8 mouse cellular contexts compared by ENCODE assay signal in the genomic region with DNA sequence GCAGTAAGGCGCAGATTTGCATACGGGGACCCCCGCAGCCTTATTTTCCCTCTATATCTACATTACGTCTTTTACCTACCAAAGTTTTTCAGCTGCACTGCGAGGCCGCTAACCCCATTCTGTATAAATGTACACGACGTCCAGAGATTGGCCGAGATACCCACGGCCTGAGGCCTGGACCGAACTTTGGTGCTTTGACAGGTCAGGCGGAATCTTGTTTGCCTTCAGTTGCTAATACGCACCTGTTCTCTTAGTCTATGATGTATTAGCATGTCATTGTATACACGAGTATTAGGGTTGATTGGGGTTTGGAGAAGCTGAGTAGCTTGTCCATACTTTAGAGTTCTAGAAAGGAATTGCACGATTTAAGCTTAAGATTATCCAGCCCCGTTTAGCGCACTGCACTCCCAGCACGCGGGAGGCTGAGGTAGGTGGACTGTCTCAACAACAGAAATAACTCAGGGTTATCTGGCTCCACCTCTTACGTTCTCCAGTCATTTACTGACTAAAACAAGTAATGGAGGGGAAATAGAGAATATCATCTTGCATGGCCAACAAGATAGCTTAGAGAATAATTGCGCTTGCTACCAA. TPM values are rescaled to one million over a fixed set of nuclear protein-coding genes. Genes with fewer than 3 reads are reported as not detected.
DNase-seq lines count a peak whose midpoint lies in the region; ATAC-seq and TF ChIP-seq lines count a peak whose summit lies in the region.

No protein-coding gene starts in this region.

- WGBS in heart, embryonic 11.5 days (ENCODE audit: insufficient replicate concordance) = 7% methylated on average over 21 of the region's 21 CpGs
- 6% methylated on average over 21 of the region's 21 CpGs for WGBS in forebrain, embryonic 11.5 days
- WGBS in limb, embryonic 15.5 days = 7% methylated on average over 21 of the region's 21 CpGs
- WGBS in stomach, embryonic 15.5 days = 7% methylated on average over 21 of the region's 21 CpGs

- TF ChIP-seq POLR2A in ES-Bruce4 (IDR thresholded peaks at IDR 0.05; ENCODE audit: insufficient read depth, low read length) = no peak

- peak overlapping the region; percentile 77 for H3K9ac ChIP-seq in heart, embryonic 11.5 days (ENCODE audit: low read depth, low read length)
- peak overlapping the region; percentile 86 for H3K9ac ChIP-seq in ES-Bruce4 (ENCODE audit: low read depth, poor library complexity, severe bottlenecking)
- peak overlapping the region; percentile 62 for H3K9ac ChIP-seq in forebrain, embryonic 11.5 days (ENCODE audit: low read length)
- H3K9ac ChIP-seq in limb, embryonic 15.5 days = peak overlapping the region; percentile 63; the same call in 1 of the 2 replicates
- H3K9ac ChIP-seq in stomach, embryonic 15.5 days = peak overlapping the region; percentile 62

- TF ChIP-seq CTCF in ES-Bruce4 (IDR thresholded peaks at IDR 0.05; ENCODE audit: low read depth, low read length) = no peak

- peak overlapping the region; percentile 59 for H3K4me3 ChIP-seq in heart, embryonic 11.5 days (ENCODE audit: low read depth, low read length)
- H3K4me3 ChIP-seq in ES-Bruce4 (ENCODE audit: low read depth, low read length) = peak overlapping the region; percentile 90
- peak overlapping the region; percentile 68 for H3K4me3 ChIP-seq in forebrain, embryonic 11.5 days (ENCODE audit: low read depth, low read length)
- peak overlapping the region; percentile 65 for H3K4me3 ChIP-seq in limb, embryonic 15.5 days
- H3K4me3 ChIP-seq in stomach, embryonic 15.5 days (replicated peaks) = peak overlapping the region; percentile 81

- DNase-seq in heart, adult 8-10 months (ENCODE audit: low spot score) = no peak
- DNase-seq in forebrain, embryonic 11.5 days (ENCODE audit: low spot score) = no peak
- DNase-seq in spleen, adult 18-20 months = no peak
- no peak for DNase-seq in adrenal gland, adult 8-10 months

- 0 out of 2 replicates have a peak, but pooled peaks cover 3% of the 10 kb centered on the region for H3K9me3 ChIP-seq in heart, embryonic 11.5 days (replicated peaks; ENCODE audit: control insufficient read depth, low read length)
- H3K9me3 ChIP-seq in ES-Bruce4 (replicated peaks; ENCODE audit: control insufficient read depth, insufficient read depth, low read length, poor library complexity, severe bottlenecking) = no peaks in the 10 kb centered on the region; the same call in 1 of the 2 replicates
- H3K9me3 ChIP-seq in forebrain, embryonic 11.5 days (ENCODE audit: control insufficient read depth, low read length) = no peaks in the 10 kb centered on the region
- H3K9me3 ChIP-seq in limb, embryonic 15.5 days = no peaks in the 10 kb centered on the region
- no peaks in the 10 kb centered on the region for H3K9me3 ChIP-seq in stomach, embryonic 15.5 days

- H3K27ac ChIP-seq in heart, embryonic 11.5 days (ENCODE audit: low read depth, low read length) = peak overlapping the region; percentile 92
- H3K27ac ChIP-seq in ES-Bruce4 (ENCODE audit: insufficient read depth, low read length) = no peak overlapping the region
- no peak overlapping the region for H3K27ac ChIP-seq in forebrain, embryonic 11.5 days (ENCODE audit: low read depth, low read length)
- peak overlapping the region; percentile 93 for H3K27ac ChIP-seq in limb, embryonic 15.5 days
- H3K27ac ChIP-seq in stomach, embryonic 15.5 days = peak overlapping the region; percentile 98

- no peaks in the 10 kb centered on the region for H3K4me1 ChIP-seq in heart, embryonic 11.5 days (ENCODE audit: control insufficient read depth, insufficient read depth, low read length)
- H3K4me1 ChIP-seq in ES-Bruce4 (ENCODE audit: control insufficient read depth, insufficient read depth, low read length) = no peaks in the 10 kb centered on the region
- 0 out of 2 replicates have a peak, but pooled peaks cover 2% of the 10 kb centered on the region for H3K4me1 ChIP-seq in forebrain, embryonic 11.5 days (replicated peaks; ENCODE audit: control insufficient read depth, insufficient read depth, low read length)
- H3K4me1 ChIP-seq in limb, embryonic 15.5 days = no peaks in the 10 kb centered on the region
- no peaks in the 10 kb centered on the region for H3K4me1 ChIP-seq in stomach, embryonic 15.5 days

- TF ChIP-seq EP300 in ES-Bruce4 (IDR thresholded peaks at IDR 0.05; ENCODE audit: insufficient read depth, low read depth, low read length) = no peak

- H3K36me3 ChIP-seq in heart, embryonic 11.5 days (ENCODE audit: control insufficient read depth, insufficient read depth, low read length) = no peaks in the 10 kb centered on the region
- no peaks in the 10 kb centered on the region for H3K36me3 ChIP-seq in ES-Bruce4 (ENCODE audit: control insufficient read depth, insufficient read depth, low read length, poor library complexity, severe bottlenecking)
- no peaks in the 10 kb centered on the region for H3K36me3 ChIP-seq in forebrain, embryonic 11.5 days (ENCODE audit: control insufficient read depth, insufficient read depth, low read length)
- no peaks in the 10 kb centered on the region for H3K36me3 ChIP-seq in limb, embryonic 15.5 days
- no peaks in the 10 kb centered on the region for H3K36me3 ChIP-seq in stomach, embryonic 15.5 days

- H3K4me2 ChIP-seq in heart, embryonic 11.5 days = peak overlapping the region; percentile 71
- peak overlapping the region; percentile 88 for H3K4me2 ChIP-seq in forebrain, embryonic 11.5 days (ENCODE audit: low read depth, low read length, severe bottlenecking)
- H3K4me2 ChIP-seq in limb, embryonic 15.5 days = peak overlapping the region; percentile 67
- H3K4me2 ChIP-seq in stomach, embryonic 15.5 days = peak overlapping the region; percentile 65

- H3K27me3 ChIP-seq in heart, embryonic 11.5 days (ENCODE audit: control insufficient read depth, insufficient read depth, low read length) = no peaks in the 10 kb centered on the region
- H3K27me3 ChIP-seq in ES-Bruce4 (ENCODE audit: control insufficient read depth, insufficient read depth, low read length, poor library complexity, severe bottlenecking) = peaks cover 5% of the 10 kb centered on the region; the same call in 1 of the 2 replicates
- H3K27me3 ChIP-seq in forebrain, embryonic 11.5 days (ENCODE audit: control insufficient read depth, insufficient read depth, low read length) = peaks cover 5% of the 10 kb centered on the region; the same call in 1 of the 2 replicates
- no peaks in the 10 kb centered on the region for H3K27me3 ChIP-seq in limb, embryonic 15.5 days
- no peaks in the 10 kb centered on the region for H3K27me3 ChIP-seq in stomach, embryonic 15.5 days (replicated peaks)

- ATAC-seq in heart, embryonic 11.5 days (replicated peaks; ENCODE audit: insufficient number of reproducible peaks, low FRiP score, low TSS enrichment) = peak; percentile 23; the same call in 1 of the 2 replicates
- ATAC-seq in forebrain, embryonic 11.5 days (replicated peaks; ENCODE audit: low FRiP score) = peak; percentile 49
- no peak for ATAC-seq in limb, embryonic 15.5 days (ENCODE audit: insufficient number of reproducible peaks, low FRiP score, low TSS enrichment, low read depth)
- no peak; the same call in 1 of the 2 replicates for ATAC-seq in stomach, embryonic 15.5 days (ENCODE audit: insufficient read depth, low FRiP score, low read depth)

RNA-seq across cellular contexts. Expression of gene Rel, which starts 0.8 kb away (rescaled TPM):
- 1.9 and 2.5 TPM in 2 replicates for polyA plus RNA-seq in heart, embryonic 11.5 days (2014; fragmentation: Nextera tagmentation; extraction: Ambion mirVana)
- total RNA-seq in heart, adult 8-10 months (2022) = 1 to 10 TPM; 6.3 to 8.5 (median 7.3) TPM
- polyA plus RNA-seq in ES-Bruce4 (2011; ENCODE audit: insufficient read depth, insufficient read length, low read depth, missing spikeins) = 2.3 and 2.6 TPM in 2 replicates
- polyA plus RNA-seq in forebrain, embryonic 11.5 days (2014; fragmentation: Nextera tagmentation; extraction: Ambion mirVana) = 0.63 and 0.67 TPM in 2 replicates
- polyA plus RNA-seq in limb, embryonic 15.5 days (2015; fragmentation: Nextera tagmentation; extraction: Ambion mirVana) = 1.4 and 1.5 TPM in 2 replicates
- polyA plus RNA-seq in stomach, embryonic 15.5 days (2015; fragmentation: Nextera tagmentation; extraction: Ambion mirVana) = 1.2 and 1.3 TPM in 2 replicates
- total RNA-seq in adrenal gland, adult 8-10 months (2022) = 1 to 10 TPM; 6.9 to 9.1 (median 7.5) TPM

Comparison
In these comparisons a context has a peak if more than half of its experiments do, and no peak if none do; other contexts are left out.
1. ATAC-seq: peak in heart, embryonic 11.5 days (single experiment) and forebrain, embryonic 11.5 days (single experiment); none in limb, embryonic 15.5 days (single experiment) and stomach, embryonic 15.5 days (single experiment).
2. H3K27ac ChIP-seq: peak in heart, embryonic 11.5 days (single experiment), limb, embryonic 15.5 days (single experiment) and stomach, embryonic 15.5 days (single experiment); none in ES-Bruce4 (single experiment) and forebrain, embryonic 11.5 days (single experiment).
3. Peak in every context shown above with its lines, with median percentiles within 50 percentile points of each other: H3K4me2 ChIP-seq, H3K4me3 ChIP-seq and H3K9ac ChIP-seq.